Mouse (Mus musculus): ENCODE data around the gene B3gnt9. TPM values are rescaled to one million over a fixed set of nuclear protein-coding genes. Genes with fewer than 3 reads are reported as not detected.
"Not testable (repeated sequence)": the region's sequence is repeated elsewhere in the genome, so short reads cannot be mapped to it uniquely, and the experiment has no call there.

B3gnt9 gene
- polyA plus RNA-seq, 1 experiment from 2014 or later, result 24.8 TPM

DNA sequence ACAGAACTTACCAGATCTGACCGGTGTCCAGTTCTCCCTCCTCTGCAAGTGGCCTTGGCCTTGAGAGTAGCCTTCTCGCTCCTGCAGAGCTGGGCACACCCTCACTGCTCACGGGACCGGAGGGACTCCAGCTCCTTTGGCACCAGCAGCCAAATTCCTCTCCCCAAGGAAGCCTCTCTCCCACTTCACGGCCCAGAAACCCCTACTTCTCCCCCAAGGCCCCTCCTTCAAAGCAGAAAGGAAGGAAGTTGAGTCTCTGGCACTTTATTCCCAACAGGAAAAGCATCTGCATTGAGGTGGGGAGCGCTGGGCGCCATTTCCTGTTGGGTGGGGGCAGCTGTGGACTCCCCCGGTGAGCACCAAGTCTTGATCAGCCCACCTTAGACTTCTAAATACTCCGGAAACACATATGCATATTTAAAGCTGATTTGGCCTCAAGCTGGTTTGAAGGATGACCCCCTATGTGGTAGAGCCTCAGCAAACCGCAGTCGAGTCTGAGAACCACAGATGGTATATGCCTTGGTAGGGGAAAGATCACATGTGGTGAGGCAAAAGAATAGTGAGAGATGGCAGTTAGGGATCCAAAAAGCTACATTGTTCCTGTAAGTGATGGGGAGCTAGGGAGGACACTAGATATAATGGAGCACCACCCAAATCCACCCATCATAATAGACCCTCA is 41.1 kb upstream of the B3gnt9 start, which contains the start of gene Exoc3l:
TSS of gene Exoc3l (minus strand) at position 207 of the 679 bp plus-strand sequence.
- H3K4me1 ChIP-seq (ENCODE audit: insufficient read depth, low read depth, low read length), result peaks cover 9% of the 10 kb centered on the region; the same call in 1 of the 2 replicates
- DNase-seq (ENCODE audit: low spot score) (peak; percentile 47), ATAC-seq (peak; percentile 17; the same call in 1 of the 2 replicates)
- peak within 1 kb of the TSS; percentile 74 for H3K27ac ChIP-seq (ENCODE audit: low read length)
- peak within 1 kb of the TSS; percentile 93 for H3K4me3 ChIP-seq (ENCODE audit: low read depth, low read length)
- H3K4me2 ChIP-seq (replicated peaks; ENCODE audit: low read depth, low read length), result peak within 1 kb of the TSS; percentile 81
- H3K9ac ChIP-seq (replicated peaks; ENCODE audit: low read depth), result no peak within 1 kb of the TSS
- TF ChIP-seq CTCF (IDR thresholded peaks at IDR 0.05), result no peak
- TF ChIP-seq EP300 (IDR thresholded peaks at IDR 0.05), result peak; percentile 70
- 33% methylated on average over 11 of the region's 11 CpGs for WGBS
- no peaks in the 10 kb centered on the region for H3K9me3 ChIP-seq (ENCODE audit: low read length)
- no peaks in the 10 kb centered on the region for H3K27me3 ChIP-seq (replicated peaks; ENCODE audit: insufficient read depth, low read length)
- peaks cover 9% of the 10 kb centered on the region; the same call in 1 of the 2 replicates for H3K36me3 ChIP-seq (ENCODE audit: insufficient read depth, low read length)

DNA sequence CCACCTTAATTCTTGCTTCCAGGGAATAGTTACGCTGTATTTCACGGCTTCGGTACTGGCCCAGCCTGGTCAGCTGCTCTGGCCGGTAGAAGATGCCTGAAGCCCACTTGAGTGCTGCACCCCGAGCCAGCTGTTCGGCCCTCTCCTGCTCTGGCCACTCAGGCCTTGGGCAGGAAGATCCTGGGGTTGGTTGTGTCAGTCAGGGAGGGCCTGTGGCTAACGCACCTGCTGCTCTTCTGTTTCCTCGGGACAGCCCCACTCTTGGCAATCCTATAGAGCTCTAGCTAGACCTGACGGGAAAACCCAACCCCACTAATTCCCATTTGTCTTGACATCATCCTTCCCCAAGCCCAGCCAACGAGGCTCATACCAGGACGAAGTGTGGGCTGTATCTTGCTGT is 40.3 kb upstream of the B3gnt9 start:
- 0 out of 2 replicates have a peak, but pooled peaks cover 2% of the 10 kb centered on the region for H3K27me3 ChIP-seq (replicated peaks; ENCODE audit: insufficient read depth, low read length)
- WGBS, result 49% methylated on average over 11 of the region's 11 CpGs
- H3K4me2 ChIP-seq (replicated peaks; ENCODE audit: low read depth, low read length), result peak overlapping the region; percentile 51
- H3K4me1 ChIP-seq (ENCODE audit: insufficient read depth, low read depth, low read length), result peaks cover 13% of the 10 kb centered on the region
- DNase-seq (ENCODE audit: low spot score) (no peak), ATAC-seq (no peak)
- peak overlapping the region; percentile 57 for H3K27ac ChIP-seq (ENCODE audit: low read length)
- 0 out of 2 replicates have a peak, but pooled peaks cover 5% of the 10 kb centered on the region for H3K36me3 ChIP-seq (ENCODE audit: insufficient read depth, low read length)
- TF ChIP-seq EP300 (IDR thresholded peaks at IDR 0.05) (no peak), CTCF (IDR thresholded peaks at IDR 0.05) (no peak)
- no peak overlapping the region for H3K9ac ChIP-seq (replicated peaks; ENCODE audit: low read depth)
- H3K9me3 ChIP-seq (ENCODE audit: low read length), result no peaks in the 10 kb centered on the region
- peak overlapping the region; percentile 29 for H3K4me3 ChIP-seq (ENCODE audit: low read depth, low read length)

DNA sequence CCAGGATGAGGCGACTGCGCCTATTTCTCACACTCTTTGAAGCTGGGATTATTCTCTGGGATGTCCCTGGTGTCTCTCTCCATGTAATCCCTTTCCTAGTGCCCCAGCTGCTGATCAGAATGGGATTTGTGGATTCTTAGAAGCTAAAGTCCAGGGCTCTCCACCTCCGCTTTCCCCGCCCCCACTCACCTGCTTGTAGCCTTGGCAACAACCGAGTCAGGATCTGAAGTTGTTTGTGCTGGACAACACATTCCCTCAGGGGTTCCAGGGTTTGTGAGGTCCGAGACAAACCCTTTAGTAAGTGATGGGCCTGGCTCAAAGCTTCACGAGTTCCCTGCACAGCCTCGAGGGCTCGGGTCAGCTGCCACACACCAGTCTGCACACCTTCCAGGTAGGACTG is 39.8 kb upstream of the B3gnt9 start:
- Histone ChIP-seq H3K9me3 (ENCODE audit: low read length) (no peaks in the 10 kb centered on the region), H3K27me3 (replicated peaks; ENCODE audit: insufficient read depth, low read length) (0 out of 2 replicates have a peak, but pooled peaks cover 4% of the 10 kb centered on the region), H3K4me2 (replicated peaks; ENCODE audit: low read depth, low read length) (peak overlapping the region; percentile 51), H3K27ac (ENCODE audit: low read length) (peak overlapping the region; percentile 57; the same call in 1 of the 2 replicates), H3K9ac (replicated peaks; ENCODE audit: low read depth) (no peak overlapping the region), H3K4me1 (ENCODE audit: insufficient read depth, low read depth, low read length) (peaks cover 18% of the 10 kb centered on the region), H3K36me3 (ENCODE audit: insufficient read depth, low read length) (0 out of 2 replicates have a peak, but pooled peaks cover under 1% of the 10 kb centered on the region), H3K4me3 (ENCODE audit: low read depth, low read length) (no peak overlapping the region)
- 51% methylated on average over 9 of the region's 9 CpGs for WGBS
- ATAC-seq (no peak), DNase-seq (ENCODE audit: low spot score) (no peak)
- TF ChIP-seq CTCF (IDR thresholded peaks at IDR 0.05) (no peak), EP300 (IDR thresholded peaks at IDR 0.05) (no peak)

DNA sequence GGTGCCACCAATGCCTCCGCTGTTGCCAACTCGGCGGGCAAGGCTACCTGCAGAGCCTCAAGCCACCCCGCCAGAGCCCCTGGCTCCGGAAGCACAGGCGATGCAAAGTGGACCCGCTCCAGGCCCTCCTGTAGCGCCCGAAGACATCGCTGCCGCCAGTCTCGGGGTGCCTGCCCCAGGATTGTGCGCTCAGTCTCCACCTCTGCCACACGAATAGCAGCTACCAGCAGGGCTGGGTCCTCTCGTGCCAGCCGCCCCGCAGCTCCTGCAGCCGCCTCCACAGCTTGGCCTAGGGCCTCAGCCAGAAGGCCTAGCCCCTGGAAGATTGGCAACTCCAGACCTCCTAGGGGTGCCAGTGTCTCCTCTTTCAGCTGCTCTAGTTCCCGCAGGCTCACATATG is 38.5 kb upstream of the B3gnt9 start:
- Histone ChIP-seq H3K27ac (ENCODE audit: low read length) (no peak overlapping the region), H3K27me3 (replicated peaks; ENCODE audit: insufficient read depth, low read length) (0 out of 2 replicates have a peak, but pooled peaks cover 4% of the 10 kb centered on the region), H3K4me3 (ENCODE audit: low read depth, low read length) (no peak overlapping the region), H3K9me3 (ENCODE audit: low read length) (no peaks in the 10 kb centered on the region), H3K36me3 (ENCODE audit: insufficient read depth, low read length) (no peaks in the 10 kb centered on the region), H3K9ac (replicated peaks; ENCODE audit: low read depth) (no peak overlapping the region), H3K4me1 (ENCODE audit: insufficient read depth, low read depth, low read length) (peaks cover 17% of the 10 kb centered on the region), H3K4me2 (replicated peaks; ENCODE audit: low read depth, low read length) (no peak overlapping the region)
- DNase-seq (ENCODE audit: low spot score) (no peak), ATAC-seq (no peak)
- TF ChIP-seq EP300 (IDR thresholded peaks at IDR 0.05) (no peak), CTCF (IDR thresholded peaks at IDR 0.05) (no peak)
- 70% methylated on average over 19 of the region's 19 CpGs for WGBS

DNA sequence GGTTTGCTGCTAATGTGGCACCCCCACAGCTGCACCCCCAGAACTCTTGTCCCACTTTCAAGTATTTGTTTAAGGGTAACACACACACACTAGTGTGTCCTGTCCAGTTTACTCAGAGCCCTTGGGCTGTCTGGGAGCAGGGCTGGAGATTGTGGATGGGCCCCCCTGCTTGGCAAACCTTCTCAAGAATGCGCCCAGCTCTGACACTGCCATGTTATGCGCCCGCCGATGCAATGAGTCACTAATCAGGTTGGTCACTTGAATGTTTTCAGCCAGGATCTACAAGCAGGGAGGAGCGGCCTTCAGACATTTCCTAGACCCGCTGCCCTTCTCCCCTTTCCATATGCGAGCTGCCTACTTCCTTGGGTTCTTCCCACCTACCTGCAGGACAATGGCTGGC is 37.5 kb upstream of the B3gnt9 start:
- Histone ChIP-seq H3K27ac (ENCODE audit: low read length) (no peak overlapping the region), H3K36me3 (ENCODE audit: insufficient read depth, low read length) (no peaks in the 10 kb centered on the region), H3K9ac (replicated peaks; ENCODE audit: low read depth) (no peak overlapping the region), H3K4me1 (ENCODE audit: insufficient read depth, low read depth, low read length) (peaks cover 17% of the 10 kb centered on the region), H3K27me3 (replicated peaks; ENCODE audit: insufficient read depth, low read length) (0 out of 2 replicates have a peak, but pooled peaks cover 4% of the 10 kb centered on the region), H3K9me3 (ENCODE audit: low read length) (no peaks in the 10 kb centered on the region), H3K4me3 (ENCODE audit: low read depth, low read length) (no peak overlapping the region), H3K4me2 (replicated peaks; ENCODE audit: low read depth, low read length) (no peak overlapping the region)
- ATAC-seq (no peak), DNase-seq (ENCODE audit: low spot score) (no peak)
- 65% methylated on average over 7 of the region's 7 CpGs for WGBS
- TF ChIP-seq EP300 (IDR thresholded peaks at IDR 0.05), result no peak
- no peak for TF ChIP-seq CTCF (IDR thresholded peaks at IDR 0.05)

DNA sequence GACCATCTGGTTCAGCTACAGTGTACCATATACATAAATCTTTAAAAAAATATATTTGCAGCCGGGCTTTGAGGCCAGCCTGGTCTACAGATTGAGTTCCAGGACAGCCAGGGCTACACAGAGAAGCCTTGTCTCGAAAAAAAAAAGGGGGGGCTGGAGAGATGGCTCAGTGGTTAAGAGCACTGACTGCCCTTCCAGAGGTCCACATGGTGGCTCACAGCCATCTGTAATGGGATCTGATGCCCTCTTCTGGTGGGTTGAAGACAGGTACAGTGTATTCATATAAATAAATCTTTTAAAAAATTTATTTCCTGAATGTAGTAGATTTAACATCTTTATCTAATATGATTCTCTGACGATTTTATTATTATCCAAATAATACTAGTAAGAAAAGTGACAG is 36.8 kb upstream of the B3gnt9 start:
- WGBS, result 63% methylated on average over 3 of the region's 3 CpGs

DNA sequence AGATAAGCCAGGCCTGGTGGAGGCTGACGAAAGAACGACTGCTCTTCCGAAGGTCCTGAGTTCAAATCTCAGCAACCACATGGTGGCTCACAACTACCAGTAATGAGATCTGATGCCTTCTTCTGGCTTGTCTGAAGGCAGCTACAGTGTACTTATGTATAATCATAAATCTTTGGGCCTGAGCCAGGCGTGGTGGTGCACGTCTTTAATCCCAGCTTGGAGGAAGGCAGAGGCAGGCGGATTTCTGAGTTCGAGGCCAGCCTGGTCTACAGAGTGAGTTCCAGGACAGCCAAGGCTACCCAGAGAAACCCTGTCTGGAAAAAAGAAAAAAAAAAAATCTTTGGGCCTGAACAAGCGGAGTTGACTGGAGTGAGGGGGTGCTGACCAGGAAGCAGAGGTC is 36.4 kb upstream of the B3gnt9 start:
- 77% methylated on average over 8 of the region's 8 CpGs for WGBS
- not testable (repeated sequence) for H3K36me3 ChIP-seq (ENCODE audit: insufficient read depth, low read length); H3K9me3 ChIP-seq (ENCODE audit: low read length); H3K27me3 ChIP-seq (replicated peaks; ENCODE audit: insufficient read depth, low read length); ATAC-seq; H3K27ac ChIP-seq (ENCODE audit: low read length); H3K9ac ChIP-seq (replicated peaks; ENCODE audit: low read depth); H3K4me2 ChIP-seq (replicated peaks; ENCODE audit: low read depth, low read length); DNase-seq (ENCODE audit: low spot score); H3K4me3 ChIP-seq (ENCODE audit: low read depth, low read length)
- peaks cover 12% of the 10 kb centered on the region for H3K4me1 ChIP-seq (ENCODE audit: insufficient read depth, low read depth, low read length)

More for the DNA sequence above, 36.8 kb upstream of the B3gnt9 start:
- not testable (repeated sequence) for H3K36me3 ChIP-seq (ENCODE audit: insufficient read depth, low read length); H3K4me3 ChIP-seq (ENCODE audit: low read depth, low read length); H3K27ac ChIP-seq (ENCODE audit: low read length); H3K27me3 ChIP-seq (replicated peaks; ENCODE audit: insufficient read depth, low read length); H3K9ac ChIP-seq (replicated peaks; ENCODE audit: low read depth); H3K4me2 ChIP-seq (replicated peaks; ENCODE audit: low read depth, low read length); ATAC-seq; H3K9me3 ChIP-seq (ENCODE audit: low read length); DNase-seq (ENCODE audit: low spot score)
- peak; percentile 35 for TF ChIP-seq CTCF (IDR thresholded peaks at IDR 0.05)
- peaks cover 13% of the 10 kb centered on the region for H3K4me1 ChIP-seq (ENCODE audit: insufficient read depth, low read depth, low read length)

Data from lung, postnatal 0 days (tissue).